Mouse (Mus musculus): ENCODE results near the gene Esrrg. TPM values are rescaled to one million over a fixed set of nuclear protein-coding genes. Genes with fewer than 3 reads are reported as not detected.

The Esrrg gene
- 0.60 and 1.4 TPM in 2 replicates for polyA plus RNA-seq (2012; rRNA removed)

DNA sequence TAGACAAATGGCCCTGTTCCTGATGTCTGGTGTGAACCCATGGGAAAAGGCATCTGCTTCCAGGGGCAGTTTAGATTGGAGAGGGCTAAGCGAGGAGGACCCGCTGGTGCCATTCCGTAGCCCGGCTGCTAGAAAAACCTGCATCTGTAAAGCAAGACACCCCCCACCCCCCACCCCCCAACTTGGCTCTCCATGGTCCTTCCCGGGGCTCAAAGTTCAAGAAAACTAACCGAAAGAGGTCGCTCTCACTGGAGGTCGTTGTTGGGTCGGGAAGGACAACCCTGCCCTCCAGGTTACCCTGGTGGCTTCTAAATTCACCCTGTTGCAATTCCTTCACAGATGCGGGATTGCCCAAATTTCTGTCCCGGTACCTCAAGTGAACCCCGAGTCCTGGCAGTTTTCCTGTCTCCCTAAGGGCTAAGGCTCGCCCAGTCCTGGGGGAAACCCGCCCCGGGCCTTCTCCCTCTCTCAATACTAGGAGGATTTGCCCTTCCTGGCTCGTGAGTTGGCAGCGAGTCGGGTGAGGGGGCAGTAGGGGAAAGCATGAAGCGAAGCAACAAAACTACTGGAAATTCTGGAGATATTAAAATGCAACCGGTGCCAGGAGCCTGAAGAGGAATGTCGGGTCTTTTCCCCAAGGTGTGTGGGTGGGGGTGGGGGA, at the start of gene Esrrg:
Gene Esrrg (plus strand): TSS at position 531 of the 661 bp plus-strand sequence.
- WGBS: 14% methylated on average over 21 of the region's 21 CpGs
- DNase-seq (ENCODE audit: low read depth, low spot score): no peak

DNA sequence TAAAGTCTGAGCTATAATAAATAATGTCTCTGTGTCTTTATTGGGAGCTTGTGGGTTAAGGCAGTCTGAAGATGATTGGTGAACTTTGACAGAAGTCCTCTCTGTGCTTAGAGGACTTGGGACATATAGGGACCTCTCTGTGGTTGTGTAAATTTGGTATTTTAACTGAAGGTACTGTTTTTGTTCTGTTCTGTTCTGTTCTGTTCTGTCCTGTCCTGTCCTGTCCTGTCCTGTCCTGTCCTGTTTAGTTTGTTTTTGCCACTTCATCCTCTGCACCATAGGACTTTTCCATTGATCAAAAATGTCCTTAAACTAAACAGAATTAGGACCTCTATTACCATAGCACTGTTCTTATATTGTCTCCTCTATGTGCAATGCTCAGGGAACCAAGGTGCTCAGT, 24.6 kb upstream of the Esrrg start:
- DNase-seq (ENCODE audit: low read depth, low spot score): no peak

DNA sequence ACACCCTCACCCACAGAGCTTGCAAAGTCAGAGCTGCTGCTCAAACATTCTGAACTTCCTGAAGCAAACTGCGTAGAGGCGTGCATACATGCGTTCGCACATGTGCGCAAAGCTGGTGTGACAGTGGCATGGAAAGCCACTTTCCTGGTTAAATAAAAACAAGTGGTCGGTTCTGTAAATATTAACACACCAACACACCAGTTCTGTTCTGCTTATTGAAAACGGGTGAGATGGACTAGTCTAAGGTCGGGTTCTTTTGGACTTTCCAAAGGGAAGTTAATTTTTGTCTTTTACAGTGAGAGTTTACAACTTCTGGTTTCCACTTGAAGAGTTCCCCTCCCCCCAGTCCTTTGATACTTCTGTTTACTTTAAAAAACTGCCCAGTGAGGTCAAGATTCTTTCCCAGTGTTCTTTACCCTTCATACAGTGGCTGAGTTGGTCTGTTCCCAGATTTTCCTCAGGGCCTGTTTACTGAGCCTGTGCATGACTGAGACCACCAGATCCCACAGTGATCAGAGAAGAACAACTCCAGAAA, 22.0 kb upstream of the Esrrg start:
- DNase-seq (ENCODE audit: low read depth, low spot score): no peak
- 23% methylated on average over 8 of the region's 8 CpGs for WGBS

GRCm38 (mm10) chr1:187602942-187603341, 5.6 kb upstream of the Esrrg start:
- 72% methylated on average over 2 of the region's 2 CpGs for WGBS
- DNase-seq (ENCODE audit: low read depth, low spot score): no peak

- 11% methylated on average over 11 of the region's 11 CpGs for WGBS
- DNase-seq (ENCODE audit: low read depth, low spot score): no peak
Observed at GRCm38 (mm10) chr1:187604063-187604484, 4.5 kb upstream of the Esrrg start.

GRCm38 (mm10) chr1:187604691-187605310, 3.8 kb upstream of the Esrrg start:
- WGBS: 78% methylated on average over 24 of the region's 24 CpGs
- DNase-seq (ENCODE audit: low read depth, low spot score): no peak

- WGBS: 54% methylated on average over 32 of the region's 32 CpGs
- DNase-seq (ENCODE audit: low read depth, low spot score): no peak
Observed at GRCm38 (mm10) chr1:187605391-187606270, 3.0 kb upstream of the Esrrg start.

DNA sequence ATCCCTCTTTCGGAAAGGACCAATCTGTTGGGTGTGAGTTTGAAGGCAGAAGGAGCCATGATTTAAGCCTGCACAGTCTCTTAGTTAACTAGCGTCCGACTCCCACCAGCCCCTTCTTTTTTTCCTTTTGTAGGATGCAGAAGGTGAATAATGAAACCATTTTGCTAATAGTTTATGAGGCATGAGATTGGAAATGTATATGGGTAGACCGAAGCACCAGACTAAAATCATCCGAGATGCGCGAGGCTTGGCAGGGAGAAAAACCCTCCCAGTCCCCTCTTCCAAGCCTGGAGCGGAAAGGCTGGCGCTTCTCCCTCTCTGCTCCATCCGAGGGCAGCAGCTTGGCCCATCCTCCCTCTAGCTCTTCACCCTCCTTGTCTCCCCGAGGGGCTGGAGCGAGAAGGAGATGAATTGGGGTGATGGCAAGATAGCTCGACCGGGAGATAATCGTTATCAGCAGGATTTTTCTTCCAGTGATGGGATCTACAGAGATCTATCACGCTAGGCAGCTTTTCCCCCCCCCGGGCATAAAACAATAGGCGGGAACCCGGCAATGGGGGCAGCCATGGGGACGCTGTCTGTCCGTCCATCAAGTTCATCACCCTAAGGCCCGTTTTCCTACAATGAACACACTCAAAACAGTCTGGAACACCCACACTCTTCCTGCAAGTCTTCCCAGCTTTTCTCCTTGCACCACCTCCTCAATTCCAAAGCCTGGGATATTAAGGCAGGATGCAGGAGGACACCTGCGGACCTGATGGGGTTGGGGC, 2.1 kb upstream of the Esrrg start:
- DNase-seq (ENCODE audit: low read depth, low spot score): no peak
- 61% methylated on average over 23 of the region's 23 CpGs for WGBS

DNA sequence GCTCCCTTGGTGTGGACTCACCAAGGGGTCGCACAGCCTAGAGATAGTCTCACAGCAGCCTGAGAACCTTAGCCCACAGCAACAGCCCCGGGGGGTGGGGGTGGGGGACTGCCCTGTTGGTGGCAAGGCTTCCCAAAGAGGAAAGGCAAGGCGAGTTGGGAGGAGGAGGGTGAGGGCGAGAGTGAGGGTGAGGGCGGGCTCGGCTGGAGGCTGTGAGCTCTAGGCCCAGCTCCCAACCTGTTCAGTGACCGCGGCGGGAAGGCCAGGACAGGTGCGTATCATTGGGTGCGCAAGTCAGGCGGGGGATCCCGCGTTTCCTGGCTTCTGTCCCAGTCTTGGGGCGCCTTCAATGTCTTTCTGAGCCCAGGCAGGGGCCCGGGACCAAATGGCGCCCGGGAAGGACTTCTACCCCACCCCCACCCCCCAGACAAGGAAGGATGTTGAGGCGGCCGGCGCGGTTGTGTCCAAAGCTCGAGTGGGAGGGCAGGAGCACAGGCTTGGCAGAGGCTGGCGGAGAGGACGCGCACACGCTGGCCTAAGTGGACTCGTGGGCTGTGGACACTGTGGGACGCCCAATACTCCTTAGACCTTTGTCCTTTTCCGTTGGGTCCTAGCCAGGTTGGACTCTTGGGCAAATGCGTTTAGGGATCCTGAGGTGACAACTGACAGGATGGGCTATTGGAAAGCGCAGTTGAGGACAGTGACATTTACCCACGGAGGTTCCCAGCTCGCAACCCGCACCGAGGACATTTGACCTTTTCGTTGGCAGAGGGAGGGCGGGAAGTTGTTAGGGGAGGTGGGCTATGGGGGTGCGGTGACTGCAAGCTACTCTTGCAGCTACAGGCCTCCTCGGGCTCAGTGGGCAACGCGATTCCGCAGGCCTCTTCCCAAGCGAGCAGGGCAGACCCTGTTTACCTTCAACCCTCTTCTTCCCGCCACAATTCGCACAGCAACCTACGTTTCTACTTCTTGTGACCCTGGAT, 1.2 kb upstream of the Esrrg start:
- DNase-seq (ENCODE audit: low read depth, low spot score): no peak
- 44% methylated on average over 47 of the region's 47 CpGs for WGBS

GRCm38 (mm10) chr1:187609021-187609852, 646 bp downstream of the Esrrg start:
- no peak for DNase-seq (ENCODE audit: low read depth, low spot score)
- WGBS: under 1% methylated on average over 72 of the region's 72 CpGs

DNA sequence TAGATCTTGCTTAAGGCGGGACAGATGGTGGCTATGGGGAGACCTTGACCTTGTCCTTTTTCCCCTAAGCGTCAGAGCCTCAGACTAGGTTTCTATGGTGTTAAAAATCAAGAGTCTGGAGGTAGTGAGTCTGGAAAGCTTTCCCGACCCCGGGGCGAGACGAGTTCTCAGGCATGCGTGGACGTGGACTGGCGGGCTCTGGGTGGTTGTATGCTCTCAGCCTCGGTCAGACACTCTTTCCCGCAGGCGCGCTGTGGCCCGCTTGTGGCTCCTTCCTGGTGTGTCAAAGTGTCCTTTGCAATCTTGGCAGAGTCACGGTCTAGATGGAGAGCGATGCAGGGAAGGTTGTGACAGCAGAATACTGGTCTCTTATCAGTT, 1.3 kb downstream of the Esrrg start:
- DNase-seq (ENCODE audit: low read depth, low spot score): no peak
- 6% methylated on average over 16 of the region's 16 CpGs for WGBS

DNA sequence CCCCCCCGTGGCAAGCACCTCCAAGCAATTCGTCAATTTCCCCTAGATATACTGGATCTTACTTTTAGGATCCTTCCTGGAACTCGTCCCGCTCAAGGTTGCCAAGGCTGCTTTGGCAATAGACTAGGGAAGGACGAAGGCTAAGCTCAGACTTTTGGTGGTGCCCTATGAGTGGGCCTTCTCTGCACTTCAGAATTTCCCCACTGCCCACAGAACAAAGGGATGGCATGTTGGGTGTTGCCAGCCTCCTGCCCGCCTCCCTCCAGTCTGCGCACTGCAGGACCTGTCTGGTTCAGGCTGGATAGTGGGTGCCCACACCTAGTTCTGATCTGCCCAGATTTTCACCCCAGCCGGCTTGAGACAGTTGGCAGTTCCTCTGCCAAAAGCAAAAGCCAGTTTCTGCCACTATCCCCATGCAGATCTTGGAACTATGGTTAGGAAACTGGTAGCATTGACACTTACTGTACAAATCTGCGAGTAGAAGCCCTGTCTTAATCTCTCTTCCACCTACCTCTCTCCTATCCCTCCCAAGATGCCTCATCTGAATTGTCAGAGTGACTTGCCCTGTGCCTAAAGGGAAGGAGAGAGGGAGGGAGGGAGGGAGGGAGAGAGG, 1.9 kb downstream of the Esrrg start:
- WGBS: 38% methylated on average over 9 of the region's 9 CpGs
- DNase-seq (ENCODE audit: low read depth, low spot score): no peak

GRCm38 (mm10) chr1:187611925-187612324, 3.3 kb downstream of the Esrrg start:
- WGBS: 38% methylated on average over 5 of the region's 5 CpGs

DNA sequence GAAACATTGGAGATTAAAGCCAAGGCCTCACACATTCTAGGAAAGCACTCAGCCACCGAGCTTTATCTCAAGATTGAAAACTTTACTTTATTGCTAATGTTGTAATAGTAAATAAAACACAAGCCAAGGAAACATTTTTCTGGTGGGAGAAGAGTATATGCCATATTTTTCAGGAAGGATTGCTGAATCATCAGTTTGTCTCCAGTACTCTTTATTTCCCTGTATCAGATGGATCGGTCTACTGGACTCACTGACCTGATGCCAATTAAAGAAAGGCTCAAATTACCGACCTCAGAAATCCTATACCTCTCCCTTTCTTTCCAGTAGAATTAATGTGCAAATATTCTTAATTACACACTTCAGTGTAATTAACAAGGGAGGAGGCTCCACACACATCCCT, 4.7 kb downstream of the Esrrg start:
- no peak for DNase-seq (ENCODE audit: low read depth, low spot score)
- 67% methylated on average over 3 of the region's 3 CpGs for WGBS

More at GRCm38 (mm10) chr1:187611925-187612324, 3.3 kb downstream of the Esrrg start:
- no peak for DNase-seq (ENCODE audit: low read depth, low spot score)

GRCm38 (mm10) chr1:187623981-187624380, 15.4 kb downstream of the Esrrg start:
- no peak for DNase-seq (ENCODE audit: low read depth, low spot score)

DNA sequence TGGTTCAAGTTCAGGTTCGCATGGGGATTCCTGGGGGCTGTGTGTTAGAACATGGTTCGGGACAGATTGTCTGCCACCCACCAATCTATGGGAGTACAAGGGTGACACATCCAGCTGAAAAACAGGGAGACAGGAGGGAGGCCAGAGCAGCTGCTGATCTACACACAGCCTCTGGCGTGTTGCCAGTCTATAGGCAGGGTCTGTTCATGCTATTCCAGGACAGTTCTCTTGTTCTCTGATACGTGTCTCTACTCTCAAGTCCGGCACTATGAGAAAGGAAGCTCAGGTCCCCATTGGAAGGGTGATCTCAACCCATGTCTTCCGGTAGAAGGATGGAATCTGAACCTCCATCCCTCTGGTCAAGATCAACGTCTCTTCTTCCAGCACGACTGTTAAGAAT, 21.8 kb downstream of the Esrrg start:
- DNase-seq (ENCODE audit: low read depth, low spot score): no peak
- WGBS: 87% methylated on average over 8 of the region's 8 CpGs

More at GRCm38 (mm10) chr1:187623981-187624380, 15.4 kb downstream of the Esrrg start:
- WGBS: 22% methylated on average over 3 of the region's 3 CpGs

- 92% methylated on average over 8 of the region's 8 CpGs for WGBS
- DNase-seq (ENCODE audit: low read depth, low spot score): no peak
Observed at GRCm38 (mm10) chr1:187631486-187631885, 22.9 kb downstream of the Esrrg start.
